Mouse (Mus musculus) cerebellum, adult 2 months (tissue): ENCODE measurements around the gene Rnase2a.
"Not testable (repeated sequence)": the region's sequence is repeated elsewhere in the genome, so short reads cannot be mapped to it uniquely, and the experiment has no call there.

Experiments
- CTCF ChIP-seq: fragments of 200-500 bp; IDR thresholded peaks from 2 replicates; pipeline ENCODE4 v1.5.1; 2011; ENCODE audit warnings: low read depth, mild to moderate bottlenecking, control low read depth, low read length, moderate library complexity, borderline replicate concordance; ENCODE audit not compliant: insufficient read depth
- POLR2A ChIP-seq: fragments of 200-500 bp; IDR thresholded peaks from 2 replicates; pipeline ENCODE4 v1.6.1; 2011; ENCODE audit warnings: low read length, control low read depth, borderline replicate concordance; ENCODE audit not compliant: insufficient read depth

DNA sequence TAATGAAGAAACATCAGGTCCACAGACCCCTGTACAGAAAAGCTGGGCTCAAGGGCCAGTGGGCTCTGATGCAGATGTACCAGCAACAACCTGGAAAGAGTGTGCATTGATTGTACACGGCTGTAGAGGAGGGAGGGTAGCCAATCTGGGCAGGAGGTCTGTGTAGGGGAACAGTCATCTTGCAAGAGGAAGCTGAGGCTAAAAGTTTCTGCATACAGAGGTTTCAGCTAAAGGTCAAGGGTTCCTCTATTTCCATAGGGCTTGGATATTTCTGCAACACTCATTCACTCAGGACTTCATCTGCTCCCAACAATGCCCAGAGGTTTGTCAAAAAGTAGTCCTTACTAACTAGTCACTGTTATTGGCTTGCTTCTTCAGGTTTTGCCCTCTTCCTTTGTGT is 18.4 kb downstream of the Rnase2a start:
- TF ChIP-seq CTCF, POLR2A: not testable (repeated sequence)
